Mouse (Mus musculus) liver, adult 2 months (tissue): ENCODE data around the gene Kctd6. TPM values are rescaled to one million over a fixed set of nuclear protein-coding genes. Genes with fewer than 3 reads are reported as not detected.

Experiments
- DNase-seq: peaks from one replicate; pipeline ENCODE4 v3.0.0-alpha.2; 2011; ENCODE audit warnings: low read depth, low spot score; ENCODE audit errors: extremely low read depth
- H3K27ac ChIP-seq: fragments of 200-500 bp; replicated peaks from 2 replicates; pipeline ENCODE4 v1.5.1; 2012; ENCODE audit warnings: low read depth, mild to moderate bottlenecking, control low read depth, inconsistent platforms, low read length; ENCODE audit not compliant: insufficient read depth
- H3K27me3 ChIP-seq: fragments of 200-500 bp; 2 replicates; pipeline ENCODE4 v1.6.1; 2012; ENCODE audit warnings: mild to moderate bottlenecking, moderate library complexity, low read length, inconsistent platforms; ENCODE audit not compliant: control insufficient read depth, insufficient read depth
- H3K36me3 ChIP-seq: fragments of 200-500 bp; 2 replicates; pipeline ENCODE4 v1.6.1; 2012; ENCODE audit warnings: low read length, inconsistent platforms; ENCODE audit not compliant: control insufficient read depth, insufficient read depth
- H3K4me1 ChIP-seq: fragments of 200-500 bp; 2 replicates; pipeline ENCODE4 v1.6.1; 2011; ENCODE audit warnings: low read length; ENCODE audit not compliant: control insufficient read depth, insufficient read depth
- H3K4me3 ChIP-seq: fragments of 200-500 bp; 2 replicates; pipeline ENCODE4 v1.5.1; 2011; ENCODE audit warnings: low read depth, mild to moderate bottlenecking, control low read depth, low read length, moderate library complexity; ENCODE audit not compliant: insufficient read depth
- H3K79me2 ChIP-seq: fragments of 200-500 bp; 2 replicates; pipeline ENCODE4 v1.6.1; 2012; ENCODE audit warnings: inconsistent platforms, mild to moderate bottlenecking, low read length, moderate library complexity; ENCODE audit not compliant: control insufficient read depth, insufficient read depth
- H3K9ac ChIP-seq: fragments of 200-500 bp; 2 replicates; pipeline ENCODE4 v1.6.1; 2012; ENCODE audit warnings: low read depth, mild to moderate bottlenecking, control low read depth, inconsistent platforms, low read length
- CTCF ChIP-seq: fragments of 200-500 bp; IDR thresholded peaks from 2 replicates; pipeline ENCODE4 v1.5.1; 2011; ENCODE audit warnings: low read depth, low read length, control low read depth
- POLR2A ChIP-seq: fragments of 200-500 bp; IDR thresholded peaks from 2 replicates; pipeline ENCODE4 v1.6.1; 2011; ENCODE audit warnings: low read length, control low read depth; ENCODE audit not compliant: insufficient read depth; ENCODE audit errors: extremely low read depth
- WGBS: fragments of 180-500 bp; shearing (Covaris S2); methylation state at CpG from one replicate; pipeline ENCODE4 v1.1.7; 2018; 5-methylcytosine and 5-hydroxymethylcytosine counted together
- polyA plus RNA-seq: library from polyadenylated mRNA; depleted of rRNA; stranded (reverse); fragments of >200 nt; gene quantifications from 2 replicates; pipeline ENCODE4 v1.2.3, GENCODE M21; 2012
- total RNA-seq: library from RNA; depleted of rRNA; stranded (reverse); fragments of >200 nt; gene quantifications from 2 replicates; pipeline ENCODE4 v1.2.3, GENCODE M21; 2014

Gene Kctd6
- total and polyA plus RNA-seq, 2 experiments, result 5.1 to 5.2 TPM

GRCm38 (mm10) chr14:8215208-8215778 is 1.4 kb downstream of the Kctd6 start:
- no peak for DNase-seq
- Histone ChIP-seq H3K9ac (peak overlapping the region; percentile 45), H3K27ac (no peak overlapping the region), H3K4me1 (peaks cover 16% of the 10 kb centered on the region), H3K36me3 (no peaks in the 10 kb centered on the region), H3K79me2 (peaks cover 17% of the 10 kb centered on the region; the same call in 1 of the 2 replicates), H3K27me3 (no peaks in the 10 kb centered on the region), H3K4me3 (peak overlapping the region; percentile 5; the same call in 1 of the 2 replicates)
- WGBS, result 20% methylated on average over 21 of the region's 21 CpGs
- peak; percentile 20; the same call in 1 of the 2 replicates for TF ChIP-seq CTCF
- TF ChIP-seq POLR2A, result no peak

GRCm38 (mm10) chr14:8216100-8216499 is 2.2 kb downstream of the Kctd6 start:
- 0 out of 2 replicates have a peak, but pooled peaks cover 2% of the 10 kb centered on the region for H3K36me3 ChIP-seq
- no peak overlapping the region for H3K9ac ChIP-seq
- DNase-seq, result no peak
- no peaks in the 10 kb centered on the region for H3K27me3 ChIP-seq
- H3K4me3 ChIP-seq, result no peak overlapping the region
- peaks cover 17% of the 10 kb centered on the region; the same call in 1 of the 2 replicates for H3K79me2 ChIP-seq
- WGBS, result 62% methylated on average over 5 of the region's 5 CpGs
- TF ChIP-seq POLR2A (no peak), CTCF (no peak)
- peaks cover 16% of the 10 kb centered on the region for H3K4me1 ChIP-seq
- no peak overlapping the region for H3K27ac ChIP-seq

- TF ChIP-seq POLR2A, result no peak
- no peak for TF ChIP-seq CTCF
- H3K4me1 ChIP-seq, result peaks cover 16% of the 10 kb centered on the region
- H3K27ac ChIP-seq, result no peak overlapping the region
- peaks cover 17% of the 10 kb centered on the region; the same call in 1 of the 2 replicates for H3K79me2 ChIP-seq
- no peak overlapping the region for H3K9ac ChIP-seq
- H3K36me3 ChIP-seq, result peaks cover 4% of the 10 kb centered on the region
- DNase-seq, result no peak
- no peak overlapping the region for H3K4me3 ChIP-seq
- WGBS, result 81% methylated on average over 7 of the region's 7 CpGs
- no peaks in the 10 kb centered on the region for H3K27me3 ChIP-seq
Measured at GRCm38 (mm10) chr14:8218238-8218637, 4.3 kb downstream of the Kctd6 start.

GRCm38 (mm10) chr14:8218730-8219380 is 4.9 kb downstream of the Kctd6 start:
- Histone ChIP-seq H3K4me3 (no peak overlapping the region), H3K36me3 (peaks cover 8% of the 10 kb centered on the region), H3K27ac (no peak overlapping the region), H3K79me2 (peaks cover 17% of the 10 kb centered on the region; the same call in 1 of the 2 replicates), H3K4me1 (peaks cover 16% of the 10 kb centered on the region), H3K27me3 (no peaks in the 10 kb centered on the region), H3K9ac (no peak overlapping the region)
- 71% methylated on average over 10 of the region's 10 CpGs for WGBS
- TF ChIP-seq POLR2A (no peak), CTCF (no peak)
- DNase-seq, result no peak

DNA sequence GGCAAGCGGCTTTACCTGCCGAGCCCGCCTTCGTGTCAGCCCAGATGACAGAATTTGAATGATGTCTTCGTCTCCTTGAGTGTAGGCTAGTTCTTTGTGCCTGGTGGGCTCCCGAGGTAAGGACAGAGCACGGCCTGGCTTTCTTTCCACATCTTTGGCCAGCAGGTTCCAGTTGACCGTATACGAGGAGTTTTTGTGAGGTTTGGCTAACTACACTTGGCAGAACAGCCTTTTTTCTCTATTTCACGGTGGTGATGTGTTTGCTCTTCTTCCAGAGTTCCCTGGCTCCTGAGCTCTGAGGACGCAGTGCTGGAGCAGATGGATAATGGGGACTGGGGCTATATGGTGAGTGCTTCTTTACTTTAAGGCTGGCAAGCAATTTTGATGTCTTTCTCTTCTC is 5.9 kb downstream of the Kctd6 start:
- H3K27ac ChIP-seq, result no peak overlapping the region; the same call in 1 of the 2 replicates
- TF ChIP-seq POLR2A (no peak), CTCF (no peak)
- no peak overlapping the region; the same call in 1 of the 2 replicates for H3K9ac ChIP-seq
- peaks cover 13% of the 10 kb centered on the region; the same call in 1 of the 2 replicates for H3K79me2 ChIP-seq
- peaks cover 15% of the 10 kb centered on the region for H3K4me1 ChIP-seq
- peak; percentile 64 for DNase-seq
- H3K4me3 ChIP-seq, result no peak overlapping the region
- H3K27me3 ChIP-seq, result no peaks in the 10 kb centered on the region
- 43% methylated on average over 11 of the region's 11 CpGs for whole genome bisulfite sequencing
- peaks cover 16% of the 10 kb centered on the region for H3K36me3 ChIP-seq

GRCm38 (mm10) chr14:8220306-8220705 is 6.4 kb downstream of the Kctd6 start:
- no peak for DNase-seq
- no peak overlapping the region for H3K27ac ChIP-seq
- H3K27me3 ChIP-seq, result no peaks in the 10 kb centered on the region
- 63% methylated on average over 7 of the region's 7 CpGs for WGBS
- peaks cover 17% of the 10 kb centered on the region for H3K36me3 ChIP-seq
- TF ChIP-seq CTCF (peak; percentile 75), POLR2A (no peak)
- peaks cover 12% of the 10 kb centered on the region for H3K4me1 ChIP-seq
- no peak overlapping the region for H3K9ac ChIP-seq
- H3K4me3 ChIP-seq, result no peak overlapping the region
- H3K79me2 ChIP-seq, result peaks cover 13% of the 10 kb centered on the region; the same call in 1 of the 2 replicates
